Mouse (Mus musculus) natural killer cell, adult 2 months (primary cell): ENCODE measurements around the gene Tnik.

ENCODE experiments used
- DNase-seq, 2 experiments: peaks; one replicate each; pipeline ENCODE4 v3.0.0; 2022; ENCODE audit warnings: low spot score in 2 of 2

Gene Tnik

GRCm38 (mm10) chr3:28467148-28467754 lies 204.2 kb downstream of the Tnik start:
- no peak for DNase-seq

GRCm38 (mm10) chr3:28467871-28468285 lies 204.9 kb downstream of the Tnik start:
- peak; percentile 9 to 10 for DNase-seq

- no peak for DNase-seq
Observed at GRCm38 (mm10) chr3:28473439-28473838, 210.4 kb downstream of the Tnik start.

- no peak for DNase-seq
Observed at GRCm38 (mm10) chr3:28477373-28477772, 214.4 kb downstream of the Tnik start.

- DNase-seq: no peak
Observed at GRCm38 (mm10) chr3:28485716-28486115, 222.7 kb downstream of the Tnik start.

- DNase-seq: no peak
Observed at GRCm38 (mm10) chr3:28487418-28487817, 224.4 kb downstream of the Tnik start.

GRCm38 (mm10) chr3:28491085-28492041 lies 228.3 kb downstream of the Tnik start:
- DNase-seq: no peak

GRCm38 (mm10) chr3:28496806-28497502 lies 233.9 kb downstream of the Tnik start:
- DNase-seq: no peak

GRCm38 (mm10) chr3:28497503-28497857 lies 234.5 kb downstream of the Tnik start:
- no peak for DNase-seq

- no peak for DNase-seq
Observed at GRCm38 (mm10) chr3:28502697-28503096, 239.7 kb downstream of the Tnik start.

GRCm38 (mm10) chr3:28509337-28509935 lies 246.4 kb downstream of the Tnik start:
- no peak for DNase-seq

- DNase-seq: no peak
Observed at GRCm38 (mm10) chr3:28523004-28523482, 260.0 kb downstream of the Tnik start.

GRCm38 (mm10) chr3:28523541-28524165 lies 260.6 kb downstream of the Tnik start:
- DNase-seq: no peak

- DNase-seq: no peak
Observed at GRCm38 (mm10) chr3:28524562-28524961, 261.5 kb downstream of the Tnik start.

- DNase-seq: no peak
Observed at GRCm38 (mm10) chr3:28526671-28527070, 263.7 kb downstream of the Tnik start.

GRCm38 (mm10) chr3:28527231-28527630 lies 264.2 kb downstream of the Tnik start:
- no peak for DNase-seq

- DNase-seq: no peak
Observed at GRCm38 (mm10) chr3:28529548-28529947, 266.5 kb downstream of the Tnik start.

GRCm38 (mm10) chr3:28531294-28531956 lies 268.4 kb downstream of the Tnik start:
- no peak for DNase-seq

- DNase-seq: no peak
Observed at GRCm38 (mm10) chr3:28532666-28533065, 269.7 kb downstream of the Tnik start.

GRCm38 (mm10) chr3:28540121-28540520 lies 277.1 kb downstream of the Tnik start:
- DNase-seq: no peak

GRCm38 (mm10) chr3:28542941-28543340 lies 279.9 kb downstream of the Tnik start:
- DNase-seq: no peak
